Mouse (Mus musculus) erythroblast, embryonic 14.5 days (primary cell): ENCODE data around the gene Ccl22. TPM values are rescaled to one million over a fixed set of nuclear protein-coding genes. Genes with fewer than 3 reads are reported as not detected.

ENCODE experiments used
- H3K27me3 ChIP-seq: 2 replicates; pipeline ENCODE4 v1.6.1; 2012; ENCODE audit warnings: inconsistent platforms; ENCODE audit not compliant: control insufficient read depth
- H3K36me3 ChIP-seq: 2 replicates; pipeline ENCODE4 v1.6.1; 2012; ENCODE audit warnings: mild to moderate bottlenecking, inconsistent platforms; ENCODE audit not compliant: control insufficient read depth
- H3K4me1 ChIP-seq: 2 replicates; pipeline ENCODE4 v1.6.1; 2012; ENCODE audit warnings: inconsistent platforms; ENCODE audit not compliant: control insufficient read depth
- H3K4me3 ChIP-seq: replicated peaks from 2 replicates; pipeline ENCODE3; 2012; ENCODE audit warnings: moderate library complexity, mild to moderate bottlenecking, inconsistent platforms
- H3K9me3 ChIP-seq: 2 replicates; pipeline ENCODE4 v1.6.1; 2012; ENCODE audit warnings: low read length, inconsistent platforms, mixed read lengths; ENCODE audit not compliant: control insufficient read depth
- GATA1 ChIP-seq: IDR thresholded peaks from 2 replicates; pipeline ENCODE4 v1.6.1; 2012; ENCODE audit warnings: low read length, inconsistent platforms, mixed read lengths
- TAL1 ChIP-seq: IDR thresholded peaks from 3 replicates; pipeline ENCODE4 v1.6.1; 2012; ENCODE audit warnings: low read length, inconsistent platforms, mixed read lengths
- polyA plus RNA-seq: library from polyadenylated mRNA; stranded (reverse); fragments of >175 nt; gene quantifications from 2 replicates; pipeline ENCODE4 v1.2.3, GENCODE M21; 2012

The Ccl22 gene
- polyA plus RNA-seq, 1 experiment = 0.09 TPM

DNA sequence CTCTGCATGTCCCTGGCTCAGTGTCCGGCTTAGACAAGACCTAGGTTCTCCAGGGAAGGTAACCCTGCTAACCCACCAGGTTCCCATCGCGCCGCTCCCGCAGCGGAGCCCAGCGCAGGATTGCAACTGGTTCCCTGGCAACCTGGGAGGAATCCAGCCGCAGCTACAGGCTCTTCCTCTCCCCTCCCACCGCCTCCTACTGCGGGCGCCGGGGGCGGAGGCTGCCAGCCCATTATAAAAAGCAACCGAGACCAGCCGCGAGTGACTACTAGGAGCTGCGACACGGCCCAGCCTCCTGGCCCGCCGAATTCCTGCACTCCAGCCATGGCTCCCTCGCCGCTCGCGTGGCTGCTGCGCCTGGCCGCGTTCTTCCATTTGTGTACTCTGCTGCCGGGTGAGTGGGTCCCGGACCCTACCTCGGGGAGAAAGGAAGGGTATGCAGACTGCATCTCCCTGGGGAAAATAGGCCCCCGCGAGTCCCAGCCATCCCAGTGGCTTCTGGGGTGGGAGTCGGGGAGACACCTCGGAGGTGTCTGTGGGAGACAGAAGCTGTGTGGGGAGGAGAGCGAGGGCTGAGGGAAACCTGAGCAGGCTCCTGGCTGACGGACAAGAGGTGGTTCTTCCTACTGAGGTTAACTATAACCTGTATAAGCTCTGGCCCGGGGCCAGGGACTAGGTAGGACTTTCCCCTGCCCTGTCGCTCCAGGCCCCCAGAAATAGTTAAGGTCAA lies 26.7 kb downstream of the Ccl22 start, which contains the start of gene Cx3cl1:
Gene Cx3cl1 (plus strand): TSS at position 69 of the 730 bp plus-strand sequence.
- no peak within 1 kb of the TSS for H3K4me3 ChIP-seq
- H3K9me3 ChIP-seq = peaks cover 6% of the 10 kb centered on the region; the same call in 1 of the 2 replicates
- peaks cover 93% of the 10 kb centered on the region for H3K27me3 ChIP-seq
- no peaks in the 10 kb centered on the region for H3K36me3 ChIP-seq
- TF ChIP-seq TAL1 (no peak), GATA1 (no peak)
- H3K4me1 ChIP-seq = peaks cover 8% of the 10 kb centered on the region

DNA sequence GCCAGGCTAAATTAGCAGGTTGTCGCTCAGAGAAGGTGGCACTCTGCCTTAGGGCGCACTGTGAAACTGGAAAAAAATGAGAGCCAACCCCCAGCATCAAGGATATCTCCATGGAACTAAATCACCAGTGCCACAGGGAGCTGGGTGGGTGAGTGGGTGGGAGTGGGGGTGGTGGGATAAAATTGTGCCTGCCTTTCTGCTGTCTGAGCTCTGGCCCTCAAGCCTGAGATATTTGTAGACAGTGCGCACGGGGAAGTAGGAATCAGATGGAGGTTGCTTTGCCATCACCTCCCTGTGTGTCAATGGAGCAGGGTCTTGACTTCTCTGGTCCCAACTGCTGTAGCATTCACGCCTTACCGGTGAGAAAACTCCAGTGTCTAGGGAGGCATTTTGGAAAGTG lies 27.7 kb downstream of the Ccl22 start:
- Histone ChIP-seq H3K4me3 (no peak overlapping the region), H3K36me3 (no peaks in the 10 kb centered on the region), H3K27me3 (peaks cover 95% of the 10 kb centered on the region), H3K9me3 (peaks cover 6% of the 10 kb centered on the region; the same call in 1 of the 2 replicates), H3K4me1 (peaks cover 8% of the 10 kb centered on the region)
- TF ChIP-seq TAL1 = no peak
- no peak for TF ChIP-seq GATA1

DNA sequence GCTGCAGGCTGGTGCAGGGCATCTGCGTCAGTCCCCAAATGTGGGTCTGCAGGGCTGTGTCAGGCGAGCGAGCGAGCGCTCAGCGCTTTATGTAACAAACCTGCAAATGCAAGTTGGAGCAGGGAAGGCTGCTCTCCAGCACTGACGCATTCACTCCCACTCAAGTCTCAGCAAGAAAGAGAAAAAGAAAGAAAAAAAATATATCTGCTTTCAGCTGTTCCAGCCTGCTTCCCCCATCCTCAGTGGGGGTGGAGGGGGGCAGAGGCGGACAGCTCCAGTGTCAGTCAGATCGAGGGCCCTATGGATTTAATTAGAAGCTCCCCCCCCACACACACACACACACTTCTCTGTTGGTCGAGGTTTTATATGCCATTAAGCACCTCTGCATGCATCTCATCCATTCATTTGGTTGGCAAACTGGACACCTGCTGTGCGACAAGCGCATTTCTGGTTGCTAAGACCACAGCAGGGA lies 28.3 kb downstream of the Ccl22 start:
- TF ChIP-seq TAL1 = no peak
- TF ChIP-seq GATA1 = no peak
- Histone ChIP-seq H3K9me3 (peaks cover 6% of the 10 kb centered on the region; the same call in 1 of the 2 replicates), H3K4me3 (no peak overlapping the region), H3K27me3 (peaks cover 95% of the 10 kb centered on the region), H3K36me3 (no peaks in the 10 kb centered on the region), H3K4me1 (peaks cover 8% of the 10 kb centered on the region)

DNA sequence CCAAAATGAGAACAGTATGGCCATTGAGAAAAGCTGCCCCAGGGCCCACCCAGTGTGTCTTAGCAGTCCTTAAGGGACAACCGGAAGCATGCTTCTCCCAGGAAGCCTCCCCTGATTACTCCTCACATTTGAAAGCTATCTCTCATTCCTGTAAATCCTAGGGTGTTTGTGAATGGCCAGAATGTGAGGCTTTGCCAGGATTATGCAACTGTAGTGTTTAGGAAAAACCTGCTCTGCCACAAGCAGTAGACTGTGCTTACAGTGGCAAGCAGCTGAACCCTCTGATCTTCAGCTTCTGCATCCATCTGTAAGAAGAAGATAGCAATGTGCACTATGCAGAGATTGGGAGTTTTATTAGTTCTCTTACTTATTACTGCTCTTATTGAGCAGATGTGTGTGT lies 29.2 kb downstream of the Ccl22 start:
- H3K4me1 ChIP-seq = peaks cover 7% of the 10 kb centered on the region

DNA sequence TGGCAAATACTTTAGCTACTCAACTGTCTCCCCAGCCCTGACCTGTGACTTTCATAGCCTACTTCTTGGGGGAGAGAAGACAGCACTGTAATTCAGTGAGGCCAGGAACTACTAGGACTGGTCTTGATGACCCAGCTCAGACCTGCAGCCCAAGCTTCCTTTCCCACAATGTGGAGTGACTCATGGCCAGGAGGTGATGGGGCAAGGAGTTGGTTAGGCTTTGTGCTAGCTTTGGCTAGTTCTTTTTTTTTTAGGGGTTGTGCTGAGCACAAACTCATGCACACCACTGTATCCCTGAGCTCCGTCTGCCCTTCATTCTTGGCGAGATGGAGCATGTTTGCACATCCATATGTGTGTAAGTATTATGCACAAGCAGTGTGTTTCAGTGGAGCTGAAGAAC lies 31.0 kb downstream of the Ccl22 start:
- Histone ChIP-seq H3K4me1 (peaks cover 14% of the 10 kb centered on the region), H3K4me3 (no peak overlapping the region)

More for the DNA sequence above, 29.2 kb downstream of the Ccl22 start:
- no peak for TF ChIP-seq GATA1
- TF ChIP-seq TAL1 = no peak
- peaks cover 6% of the 10 kb centered on the region; the same call in 1 of the 2 replicates for H3K9me3 ChIP-seq
- H3K36me3 ChIP-seq = no peaks in the 10 kb centered on the region
- H3K27me3 ChIP-seq = peaks cover 95% of the 10 kb centered on the region
- no peak overlapping the region for H3K4me3 ChIP-seq

DNA sequence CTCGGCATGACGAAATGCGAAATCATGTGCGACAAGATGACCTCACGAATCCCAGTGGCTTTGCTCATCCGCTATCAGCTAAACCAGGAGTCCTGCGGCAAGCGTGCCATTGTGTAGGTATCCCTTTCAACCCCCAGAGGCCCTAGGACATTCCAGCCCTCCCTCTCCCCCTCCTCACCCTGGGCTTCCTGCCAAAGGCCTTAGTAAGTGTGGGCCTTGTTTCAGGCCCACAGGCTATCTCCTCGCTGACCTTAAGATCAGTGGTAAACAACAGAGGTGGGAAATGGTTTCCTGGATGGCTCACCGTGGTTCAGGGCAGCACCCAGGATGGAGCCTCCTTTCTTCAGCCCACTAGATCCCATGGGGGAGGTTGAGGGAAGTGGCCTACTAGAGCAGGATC lies 32.6 kb downstream of the Ccl22 start:
- TF ChIP-seq GATA1 (no peak), TAL1 (no peak)
- no peaks in the 10 kb centered on the region for H3K9me3 ChIP-seq
- no peak overlapping the region for H3K4me3 ChIP-seq
- H3K4me1 ChIP-seq = peaks cover 24% of the 10 kb centered on the region
- H3K36me3 ChIP-seq = no peaks in the 10 kb centered on the region
- peaks cover 80% of the 10 kb centered on the region for H3K27me3 ChIP-seq

More for the DNA sequence above, 31.0 kb downstream of the Ccl22 start:
- TF ChIP-seq GATA1 (no peak), TAL1 (no peak)
- H3K36me3 ChIP-seq = no peaks in the 10 kb centered on the region
- peaks cover 88% of the 10 kb centered on the region for H3K27me3 ChIP-seq
- peaks cover 5% of the 10 kb centered on the region; the same call in 1 of the 2 replicates for H3K9me3 ChIP-seq

DNA sequence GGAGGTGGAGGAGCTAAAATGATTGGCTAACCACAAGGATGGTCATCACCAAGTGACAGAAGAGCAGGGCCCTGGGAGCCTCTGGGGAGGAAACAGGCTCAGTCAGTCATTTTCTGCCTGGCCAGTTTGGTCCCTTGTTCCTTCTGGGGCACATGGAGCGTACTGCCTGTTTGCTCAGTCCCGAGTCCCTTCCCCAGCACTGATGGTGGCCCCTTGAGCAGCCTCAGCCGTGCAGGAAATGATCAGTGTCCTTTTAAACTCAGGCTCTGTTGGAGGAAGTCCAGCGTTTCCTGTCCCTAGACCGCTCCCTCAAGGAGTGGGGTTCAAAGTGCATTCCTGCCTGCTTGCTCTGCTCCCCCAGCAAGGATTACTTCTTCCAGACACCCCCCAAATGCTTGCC lies 33.1 kb downstream of the Ccl22 start:
- Histone ChIP-seq H3K4me3 (no peak overlapping the region), H3K27me3 (peaks cover 76% of the 10 kb centered on the region)
- no peak for TF ChIP-seq GATA1
- no peak for TF ChIP-seq TAL1

DNA sequence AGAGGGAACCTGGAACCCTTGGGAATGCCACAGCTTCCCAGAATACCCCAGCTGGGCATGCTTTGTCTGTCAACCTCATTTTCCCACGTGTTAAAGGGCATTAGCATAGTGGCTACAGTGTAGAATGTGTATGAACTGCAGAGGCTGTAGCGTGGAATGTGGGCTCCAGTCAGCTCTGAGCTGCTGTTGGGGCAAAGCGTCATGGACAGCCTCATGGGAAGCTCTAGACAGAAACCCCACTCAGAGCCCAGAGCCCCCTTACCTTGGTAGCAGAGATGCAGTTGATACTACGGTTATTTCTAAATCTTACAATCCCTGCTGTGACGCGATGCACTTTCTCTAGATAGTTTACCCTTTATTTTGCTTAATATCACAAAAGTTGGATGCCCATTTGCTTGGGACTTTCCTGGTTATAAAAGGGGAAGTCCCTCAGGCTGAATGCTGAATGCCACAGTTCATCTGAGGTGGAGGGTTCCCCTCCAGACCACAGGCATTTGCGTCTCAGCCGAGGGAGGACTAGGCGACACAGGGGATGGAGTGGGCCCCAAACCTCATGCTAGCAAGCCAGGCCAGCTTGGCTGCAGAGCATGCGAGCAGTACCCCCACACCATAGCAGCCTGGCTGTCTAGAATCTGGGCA lies 33.6 kb downstream of the Ccl22 start:
- H3K27me3 ChIP-seq = peaks cover 72% of the 10 kb centered on the region
- TF ChIP-seq TAL1 (no peak), GATA1 (no peak)
- H3K4me1 ChIP-seq = peaks cover 25% of the 10 kb centered on the region
- no peaks in the 10 kb centered on the region for H3K9me3 ChIP-seq
- no peaks in the 10 kb centered on the region for H3K36me3 ChIP-seq
- H3K4me3 ChIP-seq = no peak overlapping the region

More for the DNA sequence above, 33.1 kb downstream of the Ccl22 start:
- Histone ChIP-seq H3K4me1 (peaks cover 24% of the 10 kb centered on the region), H3K9me3 (no peaks in the 10 kb centered on the region), H3K36me3 (no peaks in the 10 kb centered on the region)
